In the genomic region with DNA sequence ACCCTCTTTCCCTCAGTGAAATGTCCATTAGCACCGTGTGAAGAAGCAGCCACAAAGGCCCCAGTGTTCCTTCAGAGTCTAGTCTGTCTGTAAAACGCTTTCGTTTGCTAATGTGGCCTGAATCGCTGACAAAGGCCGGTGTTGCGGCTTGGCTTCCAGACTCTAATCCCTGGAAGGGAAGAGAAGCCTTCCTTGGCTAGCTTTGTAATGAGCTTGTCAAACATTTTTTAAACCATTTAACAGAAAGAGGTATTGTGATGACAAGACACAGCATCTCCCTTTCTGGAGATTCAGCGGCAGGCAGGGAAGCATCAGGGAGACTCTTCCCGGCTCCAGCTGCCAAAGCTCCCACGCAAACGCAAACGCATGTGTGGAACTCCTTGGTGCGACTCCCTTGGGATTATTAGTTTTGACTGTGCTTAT, we compare ENCODE assay signal across 8 mouse cellular contexts.
A peak's percentile ranks its signal among the peaks of the same experiment; 100 is the strongest.
DNase-seq lines count a peak whose midpoint lies in the region; ATAC-seq and TF ChIP-seq lines count a peak whose summit lies in the region.

No protein-coding gene starts in this region.

- peaks cover 32% of the 10 kb centered on the region for H3K4me1 ChIP-seq in forebrain, embryonic 13.5 days
- H3K4me1 ChIP-seq in hindbrain, embryonic 16.5 days (ENCODE audit: control insufficient read depth, insufficient read depth, low read depth, low read length) = no peaks in the 10 kb centered on the region
- H3K4me1 ChIP-seq in neural tube, embryonic 14.5 days (ENCODE audit: control insufficient read depth, insufficient read depth, low read length) = no peaks in the 10 kb centered on the region; the same call in 1 of the 2 replicates
- no peaks in the 10 kb centered on the region for H3K4me1 ChIP-seq in thymus, adult 2 months (replicated peaks; ENCODE audit: control insufficient read depth, insufficient read depth, low read length)

- peak overlapping the region; percentile 27 for H3K4me3 ChIP-seq in forebrain, embryonic 13.5 days
- H3K4me3 ChIP-seq in hindbrain, embryonic 16.5 days (ENCODE audit: low read length) = peak overlapping the region; percentile 34
- peak overlapping the region; percentile 26 for H3K4me3 ChIP-seq in neural tube, embryonic 14.5 days (ENCODE audit: low read depth, low read length)
- no peak overlapping the region for H3K4me3 ChIP-seq in thymus, adult 2 months (ENCODE audit: control insufficient read depth, insufficient read depth, low read length)

- no peak for TF ChIP-seq CTCF in thymus, adult 2 months (IDR thresholded peaks at IDR 0.05; ENCODE audit: borderline replicate concordance, control insufficient read depth, extremely low read depth, insufficient read depth, low read length, poor library complexity)

- no peaks in the 10 kb centered on the region for H3K9me3 ChIP-seq in forebrain, embryonic 13.5 days (replicated peaks)
- H3K9me3 ChIP-seq in hindbrain, embryonic 16.5 days (ENCODE audit: control insufficient read depth, low read length) = no peaks in the 10 kb centered on the region
- no peaks in the 10 kb centered on the region for H3K9me3 ChIP-seq in neural tube, embryonic 14.5 days (ENCODE audit: control insufficient read depth, low read length)

- peak overlapping the region; percentile 53; the same call in 1 of the 2 replicates for H3K9ac ChIP-seq in forebrain, embryonic 13.5 days
- H3K9ac ChIP-seq in hindbrain, embryonic 16.5 days (ENCODE audit: low read depth, low read length) = peak overlapping the region; percentile 57
- peak overlapping the region; percentile 34; the same call in 1 of the 2 replicates for H3K9ac ChIP-seq in neural tube, embryonic 14.5 days (replicated peaks; ENCODE audit: low read depth, low read length)

- peak overlapping the region; percentile 82 for H3K27ac ChIP-seq in forebrain, embryonic 13.5 days
- H3K27ac ChIP-seq in hindbrain, embryonic 16.5 days (ENCODE audit: low read depth, low read length) = peak overlapping the region; percentile 81
- H3K27ac ChIP-seq in neural tube, embryonic 14.5 days (ENCODE audit: low read depth, low read length) = peak overlapping the region; percentile 80
- no peak overlapping the region for H3K27ac ChIP-seq in thymus, adult 2 months (ENCODE audit: control insufficient read depth, insufficient read depth, low read length)

- peak; percentile 68 for ATAC-seq in cerebellum, adult (ENCODE audit: insufficient number of reproducible peaks, low FRiP score, low TSS enrichment)
- ATAC-seq in forebrain, embryonic 13.5 days = peak; percentile 66
- ATAC-seq in hindbrain, embryonic 16.5 days = peak; percentile 84
- peak; percentile 79 for ATAC-seq in neural tube, embryonic 14.5 days (ENCODE audit: low read depth)

- no peaks in the 10 kb centered on the region for H3K36me3 ChIP-seq in forebrain, embryonic 13.5 days (ENCODE audit: poor library complexity, severe bottlenecking)
- no peaks in the 10 kb centered on the region for H3K36me3 ChIP-seq in hindbrain, embryonic 16.5 days (ENCODE audit: control insufficient read depth, insufficient read depth, low read length)
- no peaks in the 10 kb centered on the region for H3K36me3 ChIP-seq in neural tube, embryonic 14.5 days (ENCODE audit: control insufficient read depth, insufficient read depth, low read length)
- H3K36me3 ChIP-seq in thymus, adult 2 months (ENCODE audit: control insufficient read depth, insufficient read depth, low read length) = no peaks in the 10 kb centered on the region

- under 1% methylated on average over 12 of the region's 12 CpGs for WGBS in forebrain, embryonic 13.5 days
- 4% methylated on average over 12 of the region's 12 CpGs for WGBS in hindbrain, embryonic 16.5 days
- WGBS in neural tube, embryonic 14.5 days = 4% methylated on average over 12 of the region's 12 CpGs
- WGBS in thymus, adult 2 months = 92% methylated on average over 12 of the region's 12 CpGs

- peak overlapping the region; percentile 59 for H3K4me2 ChIP-seq in forebrain, embryonic 13.5 days
- peak overlapping the region; percentile 69 for H3K4me2 ChIP-seq in hindbrain, embryonic 16.5 days (ENCODE audit: low read length)
- H3K4me2 ChIP-seq in neural tube, embryonic 14.5 days (ENCODE audit: low read depth, low read length) = peak overlapping the region; percentile 56

- peak; percentile 92 for DNase-seq in Muller cell, postnatal 12 days (ENCODE audit: inconsistent ontology term)
- DNase-seq in left cerebral cortex, adult 8-10 months (ENCODE audit: low spot score in 2 of 2) = peak; percentile 15 to 39
- DNase-seq in urinary bladder, postnatal 36 days (ENCODE audit: low spot score in 2 of 2) = no peak
- no peak for DNase-seq in thymus, adult 2 months

- no peaks in the 10 kb centered on the region for H3K27me3 ChIP-seq in forebrain, embryonic 13.5 days
- H3K27me3 ChIP-seq in hindbrain, embryonic 16.5 days (replicated peaks; ENCODE audit: control insufficient read depth, insufficient read depth, low read length) = no peaks in the 10 kb centered on the region
- no peaks in the 10 kb centered on the region for H3K27me3 ChIP-seq in neural tube, embryonic 14.5 days (ENCODE audit: control insufficient read depth, insufficient read depth, low read length)
- no peaks in the 10 kb centered on the region for H3K27me3 ChIP-seq in thymus, adult 2 months (ENCODE audit: control insufficient read depth, insufficient read depth, low read length)

- no peak for TF ChIP-seq POLR2A in thymus, adult 2 months (IDR thresholded peaks at IDR 0.05; ENCODE audit: control insufficient read depth, extremely low read depth, insufficient read depth, low read length, poor library complexity)

Comparison
In these comparisons a context has a peak if more than half of its experiments do, and no peak if none do; other contexts are left out.
1. DNase-seq: peak in Muller cell, postnatal 12 days (single experiment) and left cerebral cortex, adult 8-10 months (2 of 2); none in urinary bladder, postnatal 36 days (0 of 2) and thymus, adult 2 months (single experiment).
2. Peak in every context shown above with its lines, with median percentiles within 50 percentile points of each other: ATAC-seq, H3K4me2 ChIP-seq and H3K9ac ChIP-seq.